Mouse (Mus musculus): ENCODE measurements around the gene March6. TPM values are rescaled to one million over a fixed set of nuclear protein-coding genes. Genes with fewer than 3 reads are reported as not detected.

Gene March6
- polyA plus RNA-seq, 1 experiment from 2014 or later: 26.2 TPM

DNA sequence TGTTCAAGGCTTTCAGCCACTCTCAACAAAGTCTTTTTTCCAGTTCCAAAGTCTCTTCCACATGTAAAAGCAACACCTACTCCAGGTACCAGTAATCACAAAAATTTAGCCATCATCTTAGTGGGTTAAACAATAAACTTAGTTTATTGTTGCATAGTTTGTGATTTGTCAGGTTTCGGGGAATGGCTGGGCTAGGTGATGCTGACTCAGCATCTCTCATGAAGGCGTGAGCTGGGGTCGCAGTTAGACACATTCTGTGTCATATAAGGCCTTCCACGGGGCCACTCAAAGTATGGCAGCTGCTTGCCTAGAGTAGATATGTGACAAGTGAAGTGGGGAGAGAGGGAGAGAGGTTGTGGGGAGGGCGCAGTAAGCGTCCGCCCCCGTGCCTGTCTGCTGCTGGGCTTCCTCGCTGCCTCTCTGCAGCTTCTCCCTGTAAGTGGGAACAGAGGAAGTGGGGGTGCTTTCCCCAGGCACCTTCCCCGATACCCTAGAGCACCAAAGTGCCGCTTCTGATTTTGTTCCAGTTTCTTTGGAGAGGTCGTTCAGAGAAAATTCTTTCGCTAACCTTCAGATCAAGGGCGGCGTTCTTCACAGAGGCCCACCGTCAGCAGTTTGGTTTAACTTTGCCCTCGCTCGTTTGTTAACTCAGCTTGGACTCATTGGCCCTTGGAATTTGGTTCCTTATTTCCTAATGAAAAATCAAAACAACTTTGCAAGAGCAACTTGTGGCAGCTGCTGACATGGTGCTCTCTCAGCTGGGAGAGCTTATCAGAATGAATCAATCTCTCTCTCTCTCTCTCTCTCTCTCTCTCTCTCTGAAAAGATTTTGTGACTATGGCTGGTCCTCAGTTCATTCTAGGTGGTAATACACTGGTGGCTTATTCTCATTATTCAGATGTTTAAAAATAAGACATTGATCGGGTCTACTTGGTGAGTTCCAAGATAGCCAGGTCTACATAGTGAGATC, 33.0 kb upstream of the March6 start:
- Histone ChIP-seq H3K27ac (no peak overlapping the region), H3K36me3 (no peaks in the 10 kb centered on the region), H3K9me3 (no peaks in the 10 kb centered on the region), H3K4me2 (no peak overlapping the region), H3K9ac (no peak overlapping the region), H3K4me1 (peaks cover 12% of the 10 kb centered on the region), H3K4me3 (no peak overlapping the region), H3K27me3 (no peaks in the 10 kb centered on the region)
- ATAC-seq (ENCODE audit: insufficient number of reproducible peaks, low FRiP score, low TSS enrichment, low read depth): no peak
- 49% methylated on average over 19 of the region's 19 CpGs for WGBS

DNA sequence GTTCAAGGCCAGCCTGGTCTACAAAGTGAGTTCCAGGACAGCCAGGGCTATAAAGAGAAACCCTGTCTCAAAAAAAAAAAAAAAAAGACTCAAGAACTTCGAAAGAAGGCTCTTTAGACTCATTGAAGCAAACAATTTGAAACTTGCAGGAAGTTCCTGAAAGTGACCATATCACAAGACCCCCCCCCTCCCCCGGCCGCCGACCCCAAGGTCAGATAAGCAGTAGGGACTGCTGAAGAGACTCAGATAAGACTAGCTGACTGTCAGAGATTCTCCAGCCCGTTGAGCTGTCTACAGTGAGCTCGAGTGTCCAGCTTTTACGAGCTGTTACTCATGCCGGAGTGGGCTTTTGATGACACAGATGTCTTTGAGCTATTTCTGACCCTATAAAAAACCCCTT, 32.0 kb upstream of the March6 start:
- no peak overlapping the region for H3K27ac ChIP-seq
- no peak overlapping the region for H3K4me3 ChIP-seq
- H3K27me3 ChIP-seq: no peaks in the 10 kb centered on the region
- WGBS: 59% methylated on average over 8 of the region's 8 CpGs
- no peaks in the 10 kb centered on the region for H3K36me3 ChIP-seq
- ATAC-seq (ENCODE audit: insufficient number of reproducible peaks, low FRiP score, low TSS enrichment, low read depth): no peak
- H3K9me3 ChIP-seq: no peaks in the 10 kb centered on the region
- H3K4me1 ChIP-seq: peaks cover 7% of the 10 kb centered on the region; the same call in 1 of the 2 replicates
- H3K4me2 ChIP-seq: no peak overlapping the region
- H3K9ac ChIP-seq: no peak overlapping the region

DNA sequence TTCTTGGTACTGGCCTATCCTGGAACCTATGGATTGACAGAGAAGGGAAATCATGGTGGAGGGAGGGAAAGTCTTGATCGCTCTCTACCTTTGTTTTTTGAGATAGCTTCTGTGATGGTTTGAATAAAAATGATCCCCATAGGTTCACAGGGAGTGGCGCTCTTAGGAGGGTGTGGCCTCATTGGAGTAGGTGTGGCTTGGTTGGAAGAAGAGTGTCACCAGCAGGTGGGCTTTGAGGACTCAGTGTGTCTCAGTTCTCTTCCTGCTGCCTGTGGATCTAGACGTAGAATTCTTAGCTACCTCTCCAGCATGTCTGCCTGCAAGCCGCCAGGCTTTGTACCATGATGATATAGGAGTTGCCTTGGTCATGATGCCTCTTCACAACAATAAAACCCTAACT, 31.1 kb upstream of the March6 start:
- Histone ChIP-seq H3K9ac (no peak overlapping the region), H3K4me2 (no peak overlapping the region), H3K4me1 (peaks cover 7% of the 10 kb centered on the region; the same call in 1 of the 2 replicates), H3K9me3 (no peaks in the 10 kb centered on the region), H3K4me3 (no peak overlapping the region), H3K27ac (no peak overlapping the region), H3K36me3 (no peaks in the 10 kb centered on the region), H3K27me3 (no peaks in the 10 kb centered on the region)
- WGBS: 91% methylated on average over 4 of the region's 4 CpGs
- ATAC-seq (ENCODE audit: insufficient number of reproducible peaks, low FRiP score, low TSS enrichment, low read depth): no peak

DNA sequence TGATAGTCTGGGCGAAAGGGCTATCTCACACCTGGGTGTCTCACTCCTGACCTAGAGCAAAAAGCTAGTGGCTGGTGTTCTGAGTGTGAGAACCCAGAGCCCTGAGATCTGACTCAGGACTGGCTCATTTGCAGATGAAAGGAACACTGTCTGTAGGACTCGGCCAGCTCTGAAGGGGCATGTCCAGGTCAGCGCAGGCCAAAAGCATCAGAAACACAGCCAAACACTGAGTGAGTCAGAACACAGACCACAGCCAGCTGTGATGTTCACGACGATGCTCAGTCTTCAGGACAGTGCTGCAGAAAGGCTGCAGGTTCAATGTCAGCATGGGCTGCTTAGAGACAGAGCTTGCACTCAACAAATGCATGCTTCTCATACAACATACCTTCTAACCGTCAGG, 30.5 kb upstream of the March6 start:
- H3K27ac ChIP-seq: no peak overlapping the region
- H3K4me2 ChIP-seq: no peak overlapping the region
- no peak for ATAC-seq (ENCODE audit: insufficient number of reproducible peaks, low FRiP score, low TSS enrichment, low read depth)
- peaks cover 7% of the 10 kb centered on the region; the same call in 1 of the 2 replicates for H3K4me1 ChIP-seq
- WGBS: 83% methylated on average over 6 of the region's 6 CpGs
- H3K4me3 ChIP-seq: no peak overlapping the region
- H3K27me3 ChIP-seq: no peaks in the 10 kb centered on the region
- H3K36me3 ChIP-seq: no peaks in the 10 kb centered on the region
- H3K9me3 ChIP-seq: no peaks in the 10 kb centered on the region
- no peak overlapping the region for H3K9ac ChIP-seq

DNA sequence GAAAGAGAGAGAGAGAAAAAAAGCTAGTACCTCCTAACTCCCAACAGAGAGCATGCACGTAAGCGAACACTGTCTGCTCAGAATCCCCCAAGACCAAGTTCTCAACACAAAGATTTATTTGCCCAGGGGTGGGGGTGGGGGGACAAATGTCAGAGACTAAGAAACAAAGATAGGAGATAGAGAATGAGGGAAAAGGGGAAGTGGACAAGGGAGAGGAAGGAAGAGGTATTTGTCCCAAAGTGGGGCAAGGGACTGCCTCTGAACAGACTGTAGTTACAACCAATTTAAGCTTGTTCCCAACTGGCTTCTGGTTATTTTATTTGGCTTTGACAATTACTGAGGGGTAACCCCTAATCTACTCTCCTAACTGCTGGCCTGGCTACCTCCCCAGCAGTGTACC, 24.0 kb upstream of the March6 start:
- H3K9ac ChIP-seq: no peak overlapping the region
- ATAC-seq (ENCODE audit: insufficient number of reproducible peaks, low FRiP score, low TSS enrichment, low read depth): no peak
- H3K4me3 ChIP-seq: no peak overlapping the region
- H3K9me3 ChIP-seq: no peaks in the 10 kb centered on the region
- H3K4me1 ChIP-seq: no peaks in the 10 kb centered on the region
- no peak overlapping the region for H3K27ac ChIP-seq
- WGBS: 87% methylated on average over 2 of the region's 2 CpGs
- no peaks in the 10 kb centered on the region for H3K36me3 ChIP-seq
- H3K27me3 ChIP-seq: no peaks in the 10 kb centered on the region
- no peak overlapping the region for H3K4me2 ChIP-seq

DNA sequence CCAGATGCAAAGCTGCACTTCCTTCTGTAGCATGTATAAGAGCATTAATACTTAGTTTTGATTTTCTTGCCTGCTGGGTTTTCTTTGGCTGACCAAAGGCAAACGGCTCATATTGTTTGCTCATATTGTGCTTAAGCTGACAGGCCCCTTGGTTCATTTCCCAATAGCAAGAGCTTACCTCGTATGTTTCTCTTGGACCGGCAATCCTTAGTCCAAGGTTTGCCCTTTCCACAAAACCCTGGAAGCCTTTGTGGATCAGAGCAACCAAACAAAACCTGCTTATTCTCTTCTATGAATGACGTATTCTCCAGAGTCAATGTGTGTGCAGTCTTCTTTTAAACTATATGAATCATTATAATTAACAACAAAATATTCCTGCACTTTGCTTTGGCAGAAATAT, 19.5 kb upstream of the March6 start:
- Histone ChIP-seq H3K4me2 (no peak overlapping the region), H3K9ac (no peak overlapping the region), H3K9me3 (no peaks in the 10 kb centered on the region), H3K27ac (no peak overlapping the region), H3K4me3 (no peak overlapping the region), H3K4me1 (no peaks in the 10 kb centered on the region), H3K36me3 (no peaks in the 10 kb centered on the region), H3K27me3 (no peaks in the 10 kb centered on the region)
- no peak for ATAC-seq (ENCODE audit: insufficient number of reproducible peaks, low FRiP score, low TSS enrichment, low read depth)
- WGBS: 78% methylated on average over 4 of the region's 4 CpGs

DNA sequence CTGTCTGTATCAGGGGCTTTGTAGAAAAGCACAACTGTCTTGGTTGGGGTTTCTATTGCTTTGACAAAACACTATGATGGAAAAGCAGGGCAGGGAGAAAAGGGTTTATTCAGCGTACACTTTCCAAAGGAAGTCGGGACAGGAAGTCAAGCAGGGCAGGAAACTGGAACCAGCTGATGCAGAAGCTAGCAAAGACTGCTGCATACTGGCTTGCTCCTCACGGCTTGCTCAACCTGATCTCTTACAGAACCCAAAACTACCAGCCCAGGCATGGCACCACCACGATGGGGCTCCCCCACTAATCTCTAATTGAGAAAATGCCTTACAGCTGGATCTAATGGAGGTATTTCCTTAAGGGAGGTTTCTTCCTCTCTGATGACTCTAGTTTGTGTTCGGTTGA, 16.6 kb upstream of the March6 start:
- Histone ChIP-seq H3K27ac (no peak overlapping the region), H3K4me1 (peaks cover 7% of the 10 kb centered on the region), H3K27me3 (no peaks in the 10 kb centered on the region), H3K9ac (no peak overlapping the region), H3K4me2 (no peak overlapping the region), H3K4me3 (no peak overlapping the region), H3K36me3 (no peaks in the 10 kb centered on the region), H3K9me3 (no peaks in the 10 kb centered on the region)
- ATAC-seq (ENCODE audit: insufficient number of reproducible peaks, low FRiP score, low TSS enrichment, low read depth): no peak
- 46% methylated on average over 5 of the region's 5 CpGs for WGBS

DNA sequence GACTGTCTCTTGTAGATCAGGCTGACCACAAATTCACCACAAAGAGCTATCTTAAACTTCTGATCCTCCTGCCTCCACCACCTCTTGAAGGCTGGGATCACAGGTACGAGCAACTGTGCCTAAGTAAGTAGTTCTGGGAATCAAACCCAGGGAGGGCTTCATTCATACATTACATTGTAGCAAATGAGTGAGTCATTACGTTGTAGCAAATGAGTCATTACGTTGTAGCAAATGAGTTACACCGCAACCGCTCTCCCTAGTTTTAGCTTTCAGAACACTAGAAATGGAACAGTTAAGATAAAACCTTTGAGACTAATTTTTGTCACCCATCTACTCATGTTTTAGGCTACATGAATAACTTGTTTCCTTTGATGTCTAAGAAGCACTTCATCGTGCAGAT, 15.4 kb upstream of the March6 start:
- H3K9me3 ChIP-seq: no peaks in the 10 kb centered on the region
- no peak overlapping the region for H3K4me2 ChIP-seq
- H3K4me3 ChIP-seq: no peak overlapping the region
- no peaks in the 10 kb centered on the region for H3K36me3 ChIP-seq
- 81% methylated on average over 6 of the region's 6 CpGs for WGBS
- no peak overlapping the region for H3K27ac ChIP-seq
- no peak for ATAC-seq (ENCODE audit: insufficient number of reproducible peaks, low FRiP score, low TSS enrichment, low read depth)
- no peaks in the 10 kb centered on the region for H3K27me3 ChIP-seq
- H3K9ac ChIP-seq: no peak overlapping the region
- H3K4me1 ChIP-seq: peaks cover 14% of the 10 kb centered on the region

DNA sequence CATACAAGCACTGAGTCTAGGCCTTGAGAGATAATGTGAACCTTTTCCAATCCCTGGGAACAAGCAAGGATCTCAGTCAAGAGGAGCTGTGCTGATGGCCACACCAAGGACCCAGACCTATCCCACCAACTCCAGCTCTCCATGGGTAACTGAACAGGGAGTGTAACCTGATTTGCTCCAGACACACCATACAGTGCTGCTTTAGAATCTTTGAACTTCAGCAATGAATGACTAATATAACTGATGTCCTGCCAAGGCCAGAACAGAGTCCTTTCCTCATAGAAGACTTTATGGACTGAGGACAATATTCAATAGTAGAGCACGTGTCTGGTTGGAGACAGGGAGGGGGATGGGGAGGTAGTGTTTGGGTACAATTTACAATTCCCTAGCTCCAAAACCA, 14.2 kb upstream of the March6 start:
- no peaks in the 10 kb centered on the region for H3K9me3 ChIP-seq
- no peak overlapping the region for H3K9ac ChIP-seq
- H3K27me3 ChIP-seq: no peaks in the 10 kb centered on the region
- H3K4me2 ChIP-seq: no peak overlapping the region
- peaks cover 14% of the 10 kb centered on the region for H3K4me1 ChIP-seq
- WGBS: 34% methylated on average over 1 of the region's 1 CpGs
- H3K27ac ChIP-seq: no peak overlapping the region
- H3K4me3 ChIP-seq: no peak overlapping the region
- no peaks in the 10 kb centered on the region for H3K36me3 ChIP-seq
- no peak for ATAC-seq (ENCODE audit: insufficient number of reproducible peaks, low FRiP score, low TSS enrichment, low read depth)

DNA sequence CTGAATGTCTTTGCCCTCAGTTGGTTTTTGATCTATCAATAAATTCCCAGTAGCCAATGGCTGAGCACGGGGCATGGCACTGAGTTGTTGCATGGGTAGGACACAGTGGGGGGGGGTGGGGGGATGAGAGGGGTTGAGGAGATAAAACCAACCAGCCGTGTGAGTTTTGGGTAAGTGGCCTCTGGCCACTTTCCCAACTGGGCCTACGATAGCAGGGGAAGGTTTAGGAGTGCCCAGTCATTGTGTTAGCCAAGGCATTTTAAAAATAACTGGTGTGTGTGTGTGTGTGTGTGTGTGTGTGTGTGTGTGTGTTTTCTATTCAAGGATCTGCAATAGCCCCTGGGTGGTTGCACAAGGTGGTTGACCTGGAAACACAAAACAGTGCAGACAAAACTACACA, 12.4 kb upstream of the March6 start:
- no peak for ATAC-seq (ENCODE audit: insufficient number of reproducible peaks, low FRiP score, low TSS enrichment, low read depth)
- Histone ChIP-seq H3K9ac (no peak overlapping the region), H3K4me2 (no peak overlapping the region), H3K36me3 (no peaks in the 10 kb centered on the region), H3K9me3 (no peaks in the 10 kb centered on the region), H3K27ac (no peak overlapping the region), H3K27me3 (no peaks in the 10 kb centered on the region), H3K4me3 (no peak overlapping the region), H3K4me1 (peaks cover 14% of the 10 kb centered on the region)
- 23% methylated on average over 3 of the region's 3 CpGs for WGBS

DNA sequence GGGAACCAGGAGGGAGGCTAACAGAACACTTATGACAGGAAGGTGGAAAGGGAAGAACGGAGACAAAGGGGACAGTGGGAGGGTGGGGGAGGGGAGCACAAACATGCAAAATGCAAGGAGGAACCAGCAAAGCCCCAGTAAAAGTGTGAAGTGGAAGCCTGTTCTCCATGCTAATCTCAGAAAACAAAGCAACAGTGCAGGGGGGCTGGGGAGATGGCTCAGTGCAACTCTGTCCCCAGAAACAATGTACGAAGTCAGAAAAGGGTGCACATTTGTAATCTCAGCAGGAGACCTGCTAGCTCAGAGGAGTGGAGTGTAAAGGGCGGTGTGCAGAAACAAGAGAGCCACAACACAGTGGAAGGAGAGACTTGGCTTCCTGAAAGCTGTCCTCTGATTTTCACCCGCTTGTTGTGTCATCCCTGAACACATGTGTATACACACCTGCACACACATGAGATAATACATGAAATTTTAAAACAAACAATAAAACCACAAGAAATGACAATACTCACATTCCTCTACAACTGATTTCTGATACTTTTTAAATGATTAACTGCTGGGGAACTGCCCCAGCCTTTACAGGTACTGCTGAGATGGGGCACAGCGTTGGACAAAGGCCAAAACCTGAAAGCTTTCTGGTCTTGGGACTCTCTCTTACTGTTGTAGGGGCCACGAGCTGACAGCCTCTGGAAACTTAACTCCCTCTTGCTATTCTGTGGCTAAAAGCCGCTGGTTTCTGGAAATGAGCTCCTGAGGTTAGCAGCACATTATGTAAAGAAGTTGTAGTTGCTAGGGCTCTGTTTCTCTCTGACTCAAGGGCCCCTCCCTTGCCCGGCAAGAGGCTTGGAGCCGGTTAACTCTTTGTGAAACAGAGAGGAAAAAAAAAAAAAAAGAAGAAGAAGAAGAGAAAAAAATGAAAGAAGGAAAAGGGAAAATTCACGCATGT, 11.4 kb upstream of the March6 start:
- Histone ChIP-seq H3K9me3 (no peaks in the 10 kb centered on the region), H3K36me3 (no peaks in the 10 kb centered on the region), H3K4me3 (no peak overlapping the region), H3K9ac (no peak overlapping the region), H3K27ac (no peak overlapping the region; the same call in 1 of the 2 replicates), H3K4me1 (peaks cover 14% of the 10 kb centered on the region), H3K4me2 (0 out of 2 replicates have a peak overlapping the region, but pooled peaks have one; percentile 0), H3K27me3 (no peaks in the 10 kb centered on the region)
- no peak for ATAC-seq (ENCODE audit: insufficient number of reproducible peaks, low FRiP score, low TSS enrichment, low read depth)
- 15% methylated on average over 10 of the region's 10 CpGs for WGBS

DNA sequence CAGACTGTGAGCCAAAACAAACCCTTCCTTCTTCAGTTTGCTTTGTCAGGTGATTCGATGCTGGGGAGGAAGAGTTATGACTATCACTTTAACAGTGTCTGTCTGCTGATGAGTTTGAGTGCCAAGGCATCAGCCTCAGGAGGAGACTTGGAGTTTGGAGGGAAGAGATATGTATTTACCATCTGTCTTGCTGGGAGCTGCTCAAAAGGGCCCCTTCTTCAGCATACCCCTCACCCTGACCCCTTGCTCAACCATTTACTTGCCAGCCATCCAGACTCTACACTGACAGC, 9.6 kb upstream of the March6 start:
- Histone ChIP-seq H3K4me2 (no peak overlapping the region), H3K4me1 (peaks cover 15% of the 10 kb centered on the region), H3K27ac (no peak overlapping the region), H3K27me3 (no peaks in the 10 kb centered on the region), H3K36me3 (no peaks in the 10 kb centered on the region), H3K9me3 (no peaks in the 10 kb centered on the region), H3K9ac (no peak overlapping the region), H3K4me3 (no peak overlapping the region)
- 54% methylated on average over 1 of the region's 1 CpGs for WGBS
- no peak for ATAC-seq (ENCODE audit: insufficient number of reproducible peaks, low FRiP score, low TSS enrichment, low read depth)

Data from limb, embryonic 15.5 days (tissue).